Mouse (Mus musculus) lung, embryonic 16.5 days (tissue): Measurements from ENCODE around the gene Cd3e. TPM values are rescaled to one million over a fixed set of nuclear protein-coding genes. Genes with fewer than 3 reads are reported as not detected.

ENCODE experiments used
- ATAC-seq: fragments of 200-750 bp; cut with Nextera tagmentation; 2 replicates; pipeline ENCODE4 v1.8.0; 2017; ENCODE audit warnings: low read depth, mild to moderate bottlenecking, moderate library complexity
- H3K27ac ChIP-seq: fragments of 300-500 bp; sonication (generic); 2 replicates; pipeline ENCODE4 v1.5.1; 2014; ENCODE audit warnings: mild to moderate bottlenecking, control low read depth, low read length
- H3K27me3 ChIP-seq: fragments of 300-500 bp; sonication (generic); 2 replicates; pipeline ENCODE4 v1.6.1; 2014; ENCODE audit warnings: low read depth, low read length, mixed read lengths; ENCODE audit not compliant: control insufficient read depth, insufficient read depth
- H3K36me3 ChIP-seq: fragments of 300-500 bp; sonication (generic); 2 replicates; pipeline ENCODE4 v1.6.1; 2014; ENCODE audit warnings: low read length; ENCODE audit not compliant: control insufficient read depth, insufficient read depth
- H3K4me1 ChIP-seq: fragments of 300-500 bp; sonication (generic); replicated peaks from 2 replicates; pipeline ENCODE4 v1.6.1; 2014; ENCODE audit warnings: low read length, mixed read lengths; ENCODE audit not compliant: control insufficient read depth, insufficient read depth
- H3K4me2 ChIP-seq: fragments of 300-500 bp; sonication (generic); 2 replicates; pipeline ENCODE4 v1.6.1; 2014; ENCODE audit warnings: low read depth, low read length, control low read depth
- H3K4me3 ChIP-seq: fragments of 300-500 bp; sonication (generic); 2 replicates; pipeline ENCODE4 v1.5.1; 2014; ENCODE audit warnings: mild to moderate bottlenecking, low read length, control low read depth
- H3K9ac ChIP-seq: fragments of 300-500 bp; sonication (generic); 2 replicates; pipeline ENCODE4 v1.6.1; 2014; ENCODE audit warnings: low read length, control low read depth
- H3K9me3 ChIP-seq: fragments of 300-500 bp; sonication (generic); 2 replicates; pipeline ENCODE4 v1.6.1; 2016; ENCODE audit warnings: low read length; ENCODE audit not compliant: control insufficient read depth
- WGBS: fragments of 180-500 bp; shearing (Covaris S2); extraction: QIAGEN DNeasy Blood & Tissue Kit; methylation state at CpG from one replicate; pipeline ENCODE4 v1.1.7; 2014; 5-methylcytosine and 5-hydroxymethylcytosine counted together
- polyA plus RNA-seq: library from polyadenylated mRNA; unstranded; fragments of >200 nt; fragmentation: Nextera tagmentation; extraction: Ambion mirVana; gene quantifications from 2 replicates; pipeline ENCODE4 v1.2.1, GENCODE M21; 2015

Cd3e gene
- polyA plus RNA-seq, 1 experiment from 2014 or later, result 5.5 TPM

- no peaks in the 10 kb centered on the region for H3K36me3 ChIP-seq
- H3K27me3 ChIP-seq, result no peaks in the 10 kb centered on the region
- 63% methylated on average over 5 of the region's 5 CpGs for WGBS
- no peak overlapping the region for H3K4me2 ChIP-seq
- H3K4me3 ChIP-seq, result no peak overlapping the region
- no peaks in the 10 kb centered on the region for H3K9me3 ChIP-seq
- no peak overlapping the region for H3K9ac ChIP-seq
- no peaks in the 10 kb centered on the region for H3K4me1 ChIP-seq
- H3K27ac ChIP-seq, result no peak overlapping the region
- no peak for ATAC-seq
Observed at GRCm38 (mm10) chr9:44986976-44987375, 22.5 kb downstream of the Cd3e start.

GRCm38 (mm10) chr9:44986242-44986781, 23.1 kb downstream of the Cd3e start:
- Histone ChIP-seq H3K4me3 (no peak overlapping the region), H3K27ac (no peak overlapping the region), H3K4me1 (no peaks in the 10 kb centered on the region), H3K9me3 (no peaks in the 10 kb centered on the region), H3K36me3 (no peaks in the 10 kb centered on the region), H3K9ac (no peak overlapping the region), H3K4me2 (no peak overlapping the region), H3K27me3 (no peaks in the 10 kb centered on the region)
- WGBS, result 55% methylated on average over 14 of the region's 14 CpGs
- ATAC-seq, result no peak

GRCm38 (mm10) chr9:44985721-44986161, 23.7 kb downstream of the Cd3e start:
- no peak overlapping the region for H3K4me2 ChIP-seq
- no peak overlapping the region for H3K4me3 ChIP-seq
- no peaks in the 10 kb centered on the region for H3K36me3 ChIP-seq
- H3K27me3 ChIP-seq, result no peaks in the 10 kb centered on the region
- H3K9ac ChIP-seq, result no peak overlapping the region
- no peaks in the 10 kb centered on the region for H3K4me1 ChIP-seq
- ATAC-seq, result no peak
- H3K9me3 ChIP-seq, result no peaks in the 10 kb centered on the region
- WGBS, result 73% methylated on average over 3 of the region's 3 CpGs
- H3K27ac ChIP-seq, result no peak overlapping the region

- Histone ChIP-seq H3K9me3 (no peaks in the 10 kb centered on the region), H3K27me3 (no peaks in the 10 kb centered on the region), H3K4me3 (no peak overlapping the region), H3K27ac (no peak overlapping the region), H3K9ac (no peak overlapping the region), H3K36me3 (no peaks in the 10 kb centered on the region), H3K4me2 (no peak overlapping the region), H3K4me1 (no peaks in the 10 kb centered on the region)
- no peak for ATAC-seq
- WGBS, result 65% methylated on average over 2 of the region's 2 CpGs
Observed at GRCm38 (mm10) chr9:44983001-44983400, 26.4 kb downstream of the Cd3e start.

- H3K9me3 ChIP-seq, result no peaks in the 10 kb centered on the region
- WGBS, result 71% methylated on average over 3 of the region's 3 CpGs
- H3K4me2 ChIP-seq, result no peak overlapping the region
- no peak overlapping the region for H3K27ac ChIP-seq
- H3K4me3 ChIP-seq, result no peak overlapping the region
- H3K4me1 ChIP-seq, result no peaks in the 10 kb centered on the region
- H3K27me3 ChIP-seq, result no peaks in the 10 kb centered on the region
- H3K36me3 ChIP-seq, result no peaks in the 10 kb centered on the region
- no peak overlapping the region for H3K9ac ChIP-seq
- no peak for ATAC-seq
Observed at GRCm38 (mm10) chr9:44982531-44982930, 26.9 kb downstream of the Cd3e start.

GRCm38 (mm10) chr9:44982081-44982480, 27.3 kb downstream of the Cd3e start:
- 80% methylated on average over 8 of the region's 8 CpGs for WGBS
- Histone ChIP-seq H3K4me2 (no peak overlapping the region), H3K27me3 (no peaks in the 10 kb centered on the region), H3K9ac (no peak overlapping the region), H3K36me3 (no peaks in the 10 kb centered on the region), H3K27ac (no peak overlapping the region), H3K4me1 (no peaks in the 10 kb centered on the region), H3K9me3 (no peaks in the 10 kb centered on the region), H3K4me3 (no peak overlapping the region)
- no peak for ATAC-seq

- Histone ChIP-seq H3K9me3 (no peaks in the 10 kb centered on the region), H3K4me1 (no peaks in the 10 kb centered on the region), H3K9ac (no peak within 1 kb of the TSS), H3K4me3 (no peak within 1 kb of the TSS), H3K27ac (no peak within 1 kb of the TSS), H3K27me3 (no peaks in the 10 kb centered on the region), H3K4me2 (no peak within 1 kb of the TSS), H3K36me3 (no peaks in the 10 kb centered on the region)
- no peak for ATAC-seq
- 77% methylated on average over 4 of the region's 4 CpGs for WGBS
Observed at GRCm38 (mm10) chr9:44981676-44982075, 27.8 kb downstream of the Cd3e start, which contains the start of gene Cd3d. Cd3d (plus strand) TSS chr9:44981786.

GRCm38 (mm10) chr9:44981104-44981503, 28.3 kb downstream of the Cd3e start:
- no peaks in the 10 kb centered on the region for H3K27me3 ChIP-seq
- no peak overlapping the region for H3K9ac ChIP-seq
- H3K9me3 ChIP-seq, result no peaks in the 10 kb centered on the region
- H3K36me3 ChIP-seq, result no peaks in the 10 kb centered on the region
- H3K4me3 ChIP-seq, result no peak overlapping the region
- no peaks in the 10 kb centered on the region for H3K4me1 ChIP-seq
- ATAC-seq, result no peak
- 88% methylated on average over 2 of the region's 2 CpGs for WGBS
- H3K4me2 ChIP-seq, result no peak overlapping the region
- H3K27ac ChIP-seq, result no peak overlapping the region

- 67% methylated on average over 3 of the region's 3 CpGs for WGBS
- Histone ChIP-seq H3K9me3 (no peaks in the 10 kb centered on the region), H3K4me2 (no peak within 1 kb of the TSS), H3K27me3 (no peaks in the 10 kb centered on the region), H3K27ac (no peak within 1 kb of the TSS), H3K9ac (no peak within 1 kb of the TSS), H3K4me1 (no peaks in the 10 kb centered on the region), H3K36me3 (no peaks in the 10 kb centered on the region), H3K4me3 (no peak within 1 kb of the TSS)
- ATAC-seq, result no peak
Observed at GRCm38 (mm10) chr9:44980242-44980641, 29.2 kb downstream of the Cd3e start, which contains the start of gene Cd3g. Cd3g (minus strand) TSS chr9:44980431.

GRCm38 (mm10) chr9:44979806-44980205, 29.6 kb downstream of the Cd3e start:
- H3K27ac ChIP-seq, result no peak overlapping the region
- H3K4me3 ChIP-seq, result no peak overlapping the region
- H3K9ac ChIP-seq, result no peak overlapping the region
- no peak for ATAC-seq
- H3K36me3 ChIP-seq, result no peaks in the 10 kb centered on the region
- no peaks in the 10 kb centered on the region for H3K4me1 ChIP-seq
- no peaks in the 10 kb centered on the region for H3K9me3 ChIP-seq
- no peaks in the 10 kb centered on the region for H3K27me3 ChIP-seq
- no peak overlapping the region for H3K4me2 ChIP-seq
- 71% methylated on average over 7 of the region's 7 CpGs for WGBS
